Mouse (Mus musculus) embryonic fibroblast, embryonic 13.5 days (primary cell): ENCODE measurements at regions not wholly inside any gene's neighbourhood (a gene's known extent, or its start where the extent isn't known, plus 50 kb on each side); places are given as distances from the start of the nearest gene placed in this dataset.

Source experiments
- CTCF ChIP-seq: IDR thresholded peaks from 2 replicates; pipeline ENCODE4 v1.5.1; 2011; ENCODE audit warnings: mild to moderate bottlenecking, control low read depth, low read length, moderate library complexity, borderline replicate concordance; ENCODE audit not compliant: insufficient read depth
- POLR2A ChIP-seq: IDR thresholded peaks from 2 replicates; pipeline ENCODE4 v1.6.1; 2011; ENCODE audit warnings: low read depth, mild to moderate bottlenecking, control low read depth, low read length, moderate library complexity

GRCm38 (mm10) chr11:6889660-6890185 lies 52.3 kb upstream of the Gm11983 start:
- TF ChIP-seq CTCF (no peak), POLR2A (no peak)
